Mouse (Mus musculus): ENCODE data around the gene Gm614. TPM values are rescaled to one million over a fixed set of nuclear protein-coding genes. Genes with fewer than 3 reads are reported as not detected.

Gene Gm614
- 1 to 10 TPM; 2.3 to 3.2 TPM for polyA plus RNA-seq (2017; shearing (Covaris generic))

GRCm38 (mm10) chrX:101263892-101264291 is at the start of gene Gm614:
Gene Gm614 (minus strand): TSS chrX:101263992.

GRCm38 (mm10) chrX:101299055-101299454 is 35.3 kb upstream of the Gm614 start, which contains the start of gene Nlgn3:
Gene Nlgn3 (plus strand): TSS chrX:101299168.

GRCm38 (mm10) chrX:101273875-101274738 is 10.3 kb upstream of the Gm614 start, which contains the start of gene Med12:
Gene Med12 (plus strand): TSS chrX:101274030.

GRCm38 (mm10) chrX:101268755-101269124 is 4.9 kb upstream of the Gm614 start, which contains the start of gene Gm20489:
Gene Gm20489 (minus strand): TSS chrX:101269023.

GRCm38 (mm10) chrX:101268025-101268754 is 4.4 kb upstream of the Gm614 start, which contains the start of gene Il2rg:
Gene Il2rg (minus strand): TSS chrX:101268255.

GRCm38 (mm10) chrX:101253952-101254729 is 9.7 kb downstream of the Gm614 start, which contains the start of gene Foxo4:
Gene Foxo4 (plus strand): TSS chrX:101254528.

GRCm38 (mm10) chrX:101221834-101222795 is 41.7 kb downstream of the Gm614 start, which contains the start of gene Snx12:
Gene Snx12 (minus strand): TSS chrX:101222563.

Other genes with a start within 250 kb of the Gm614 start
- gene Tex11, start 204.3 kb downstream of the Gm614 start, polyA plus RNA-seq (2017; shearing (Covaris generic)) = under 1 TPM in 1 of 2 experiments, not detected in 1; 0.20 TPM
- under 1 TPM; 0.19 to 0.84 TPM for gene Slc7a3, start 178.0 kb downstream of the Gm614 start, polyA plus RNA-seq (2017; shearing (Covaris generic))
- gene Snx12, start 41.4 kb downstream of the Gm614 start, polyA plus RNA-seq (2017; shearing (Covaris generic)) = 10 to 100 TPM; 50.9 to 59.3 TPM
- gene Foxo4, start 9.5 kb downstream of the Gm614 start, polyA plus RNA-seq (2017; shearing (Covaris generic)) = 1 to 10 TPM; 1.6 to 2.1 TPM
- 1,000 to 10,000 TPM; 1,499 to 1,719 TPM for gene Il2rg, start 4.3 kb upstream of the Gm614 start, polyA plus RNA-seq (2017; shearing (Covaris generic))
- gene Gm20489, start 5.0 kb upstream of the Gm614 start, polyA plus RNA-seq (2017; shearing (Covaris generic)) = not detected
- 10 to 100 TPM; 69.3 to 84.3 TPM for gene Med12, start 10.0 kb upstream of the Gm614 start, polyA plus RNA-seq (2017; shearing (Covaris generic))
- 1 to 10 TPM in 1 of 2 experiments, under 1 TPM in 1; 0.06 to 1.8 TPM for gene Nlgn3, start 35.2 kb upstream of the Gm614 start, polyA plus RNA-seq (2017; shearing (Covaris generic))
- under 1 TPM in 1 of 2 experiments, not detected in 1; 0.95 TPM for gene Gjb1, start 112.4 kb upstream of the Gm614 start, polyA plus RNA-seq (2017; shearing (Covaris generic))
- gene Zmym3, start 156.9 kb upstream of the Gm614 start, polyA plus RNA-seq (2017; shearing (Covaris generic)) = 10 to 100 TPM; 14.1 to 15.4 TPM
- gene Nono, start 165.3 kb upstream of the Gm614 start, polyA plus RNA-seq (2017; shearing (Covaris generic)) = 100 to 1,000 TPM; 255 to 264 TPM
- gene Itgb1bp2, start 185.1 kb upstream of the Gm614 start, polyA plus RNA-seq (2017; shearing (Covaris generic)) = under 1 TPM in 1 of 2 experiments, not detected in 1; 0.39 TPM

All from inflammation-experienced regulatory T-cells (primary cell).